Mouse (Mus musculus) forelimb bud, embryonic 11.5 days (tissue): ENCODE measurements at regions not wholly inside any gene's neighbourhood (a gene's known extent, or its start where the extent isn't known, plus 50 kb on each side); places are given as distances from the start of the nearest gene placed in this dataset.

Source experiments
- DNase-seq: peaks from one replicate; pipeline ENCODE4 v3.0.0-alpha.2; 2012; ENCODE audit warnings: low read depth, low spot score

GRCm38 (mm10) chr1:21132340-21132739 is 53.3 kb upstream of the Tram2 start:
- DNase-seq = no peak

- no peak for DNase-seq
These were observed 67.9 kb upstream of the Tram2 start for GRCm38 (mm10) chr1:21146961-21147360.

GRCm38 (mm10) chr1:21161742-21162141 is 56.6 kb upstream of the Tmem14a start:
- DNase-seq = peak; percentile 80

GRCm38 (mm10) chr1:21166287-21166733 is 52.1 kb upstream of the Tmem14a start:
- DNase-seq = peak; percentile 85

GRCm38 (mm10) chr1:21166762-21167161 is 51.6 kb upstream of the Tmem14a start:
- DNase-seq = no peak
